Mouse (Mus musculus): ENCODE results near the gene Bpifb3. TPM values are rescaled to one million over a fixed set of nuclear protein-coding genes. Genes with fewer than 3 reads are reported as not detected.

Gene Bpifb3
- not detected for total RNA-seq (2021)

DNA sequence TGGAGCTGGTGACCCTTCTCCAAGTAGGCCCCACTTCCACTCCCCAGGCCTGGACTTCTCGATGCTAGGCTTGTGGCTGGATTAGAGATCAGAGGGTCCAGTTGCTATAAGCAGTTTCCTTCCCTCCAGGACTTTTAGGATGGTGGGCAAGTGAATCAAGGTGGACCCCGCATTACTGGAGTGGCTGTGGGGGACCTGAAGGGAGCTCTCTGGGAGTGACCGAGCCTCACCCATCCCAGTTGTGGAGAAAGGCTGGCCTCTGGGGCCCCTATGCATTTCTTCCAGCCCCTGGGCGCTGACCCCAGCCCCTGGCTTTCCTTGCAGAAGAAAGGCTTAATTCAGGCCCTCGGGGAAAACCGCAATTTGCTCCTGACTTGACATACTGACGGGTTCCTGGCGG, at the start of gene Bpifb3:
TSS of gene Bpifb3 (plus strand) at position 301 of the 400 bp plus-strand sequence.
- DNase-seq (ENCODE audit: low spot score in 2 of 2): no peak
- intact Hi-C loops (cut with DNase I): no loop called here

DNA sequence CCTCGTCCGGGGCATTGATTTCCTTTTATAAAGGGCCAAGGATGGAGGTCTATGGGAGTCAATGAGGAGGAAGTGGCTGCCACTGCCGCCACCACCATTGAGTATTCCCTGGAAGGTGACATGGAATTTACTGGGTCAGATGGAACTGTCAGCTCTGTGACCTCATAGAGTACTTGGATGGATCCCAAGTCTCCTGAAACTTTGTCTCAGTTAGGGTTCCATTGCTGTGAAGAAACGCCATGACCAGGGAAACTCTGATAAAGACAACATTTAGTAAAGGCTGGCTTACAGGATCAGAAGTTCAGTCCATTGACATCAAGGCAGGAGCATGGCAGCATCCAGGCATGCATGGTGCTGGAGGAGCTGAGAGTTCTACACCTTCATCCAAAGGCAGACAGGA, 47.0 kb upstream of the Bpifb3 start, which contains the start of gene Sun5:
TSS of gene Sun5 (minus strand) at position 101 of the 400 bp plus-strand sequence.
- no peak for DNase-seq (ENCODE audit: low spot score in 2 of 2)
- intact Hi-C loops (cut with DNase I): no loop called here

DNA sequence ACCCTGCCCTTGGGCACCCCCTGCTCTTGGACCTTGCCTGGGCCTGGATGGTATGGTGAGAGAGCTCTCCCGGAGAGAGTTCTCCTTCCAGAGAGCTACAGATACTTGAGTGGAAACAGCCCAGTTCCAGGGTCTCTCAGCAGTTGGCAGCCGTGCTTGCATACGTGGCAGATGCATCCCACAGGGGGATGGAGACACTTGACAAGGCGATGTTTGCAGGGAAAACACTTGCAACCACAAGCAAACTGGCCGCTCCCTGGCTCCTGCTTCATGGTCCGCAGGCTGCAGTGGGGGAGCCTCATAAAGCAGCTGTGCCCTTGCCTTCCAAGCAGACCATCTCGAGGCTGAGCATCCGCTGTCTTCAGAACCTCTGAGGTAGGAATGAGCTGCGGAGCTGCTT, 43.3 kb upstream of the Bpifb3 start, which contains the start of gene Bpifb2:
TSS of gene Bpifb2 (plus strand) at position 301 of the 400 bp plus-strand sequence.
- DNase-seq (ENCODE audit: low spot score in 2 of 2): no peak
- intact Hi-C loops (cut with DNase I): no loop called here

DNA sequence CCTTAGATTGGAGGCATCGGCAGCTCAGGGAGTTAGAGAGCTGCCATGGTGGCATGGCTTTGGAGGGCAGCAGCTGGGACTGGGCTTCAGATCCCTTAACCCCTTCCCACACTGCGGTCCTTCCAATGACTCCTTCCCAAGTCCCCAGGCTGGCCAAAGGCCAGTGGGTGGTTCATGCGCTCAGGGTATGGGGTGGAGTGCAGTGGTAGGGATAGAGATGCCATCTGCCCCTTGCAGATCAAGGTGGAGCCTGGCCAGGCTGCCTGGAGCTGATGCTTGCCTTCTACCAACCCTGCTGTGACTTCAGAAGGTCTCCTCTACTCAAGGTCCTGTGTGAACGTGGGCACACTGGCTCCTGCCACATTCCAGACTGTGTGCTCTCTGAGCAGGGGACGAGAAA, 18.9 kb upstream of the Bpifb3 start:
- intact Hi-C loops (cut with DNase I): no loop called here
- DNase-seq (ENCODE audit: low spot score in 2 of 2): no peak

DNA sequence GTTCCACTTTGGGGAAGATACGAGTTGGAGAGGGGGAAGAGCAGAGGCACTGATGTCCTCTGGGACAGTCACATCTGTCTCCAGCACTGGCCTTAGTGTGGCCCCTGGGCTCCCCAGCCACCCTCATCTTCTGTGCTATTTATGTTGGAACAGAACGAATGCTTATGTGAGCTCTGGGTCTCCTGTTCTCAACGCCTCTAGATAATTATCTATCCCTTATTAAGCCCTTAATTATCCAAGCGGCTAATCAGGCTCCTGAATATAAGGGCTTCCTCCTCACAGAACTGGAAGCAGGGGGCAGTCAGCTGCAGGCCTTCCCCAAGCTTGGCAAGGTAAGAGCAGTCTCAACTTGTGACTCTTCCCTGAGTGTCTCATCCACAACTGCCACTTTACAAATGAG, 17.9 kb upstream of the Bpifb3 start, which contains the start of gene Bpifb6:
TSS of gene Bpifb6 (plus strand) at position 301 of the 400 bp plus-strand sequence.
- intact Hi-C loops (cut with DNase I): no loop called here
- DNase-seq (ENCODE audit: low spot score in 2 of 2): no peak

DNA sequence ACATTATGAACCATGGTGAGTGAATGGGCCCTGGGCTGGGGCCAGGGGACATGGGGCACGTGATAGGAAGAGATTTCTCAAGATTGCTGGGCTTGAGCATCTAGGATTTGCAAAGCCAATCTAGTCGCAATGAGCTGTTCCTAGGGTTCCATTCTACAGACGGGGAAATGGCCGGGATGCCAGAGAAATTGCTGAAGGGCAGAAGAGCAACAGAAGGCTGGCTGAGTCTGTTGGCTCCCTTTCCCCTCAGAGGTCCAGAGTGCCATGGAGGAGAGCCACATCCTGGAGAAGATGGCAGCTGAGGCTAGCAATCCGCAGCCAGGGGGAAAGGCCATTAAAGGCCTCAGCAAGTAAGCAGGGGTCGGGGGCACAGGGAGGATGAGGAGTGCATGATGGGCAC, 15.3 kb upstream of the Bpifb3 start:
- intact Hi-C loops (cut with DNase I): no loop called here
- DNase-seq (ENCODE audit: low spot score in 2 of 2): no peak

DNA sequence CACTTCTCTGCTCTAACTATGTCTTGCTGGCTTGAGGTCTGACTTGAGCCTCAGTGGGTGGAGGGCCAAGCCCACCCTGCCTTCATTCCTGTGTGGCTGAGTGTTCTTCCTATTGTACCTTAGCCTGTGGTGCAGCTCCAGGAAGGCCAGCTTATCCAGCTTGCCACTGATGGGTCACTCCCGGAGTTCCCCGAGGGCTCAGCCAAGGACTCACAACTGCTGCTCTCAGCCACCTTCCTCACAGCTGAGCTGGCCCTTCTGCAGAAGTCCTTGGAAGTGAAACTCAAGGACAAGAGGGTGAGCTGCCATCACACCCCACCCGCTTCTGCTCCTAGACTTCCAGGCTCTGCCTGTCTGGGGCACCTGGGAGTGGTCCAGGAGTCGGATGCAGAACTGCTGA, 11.4 kb upstream of the Bpifb3 start:
- intact Hi-C loops (cut with DNase I): no loop called here

DNA sequence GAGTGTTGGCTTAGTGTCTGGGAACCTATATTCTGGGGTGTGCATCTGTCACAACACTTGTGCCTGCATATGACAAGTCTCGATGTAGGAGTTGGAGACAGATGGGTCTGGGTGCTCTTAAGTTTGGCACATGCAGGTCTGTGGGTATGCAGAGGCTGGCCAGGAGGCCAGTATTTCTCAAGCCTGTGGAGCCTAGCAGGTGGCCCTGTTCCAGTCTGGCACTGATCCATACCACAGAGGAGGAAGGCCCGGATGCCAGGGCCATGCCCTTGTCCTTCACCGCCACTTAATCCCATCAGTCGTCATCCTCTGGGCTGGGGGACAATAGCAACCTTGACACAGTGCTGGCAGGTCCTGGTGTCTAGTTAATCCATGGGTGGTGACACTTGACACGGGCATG, 3.9 kb upstream of the Bpifb3 start:
- intact Hi-C loops (cut with DNase I): no loop called here
- peak; percentile 11 to 22 for DNase-seq (ENCODE audit: low spot score in 2 of 2)

More for the DNA sequence above, 11.4 kb upstream of the Bpifb3 start:
- DNase-seq (ENCODE audit: low spot score in 2 of 2): no peak

DNA sequence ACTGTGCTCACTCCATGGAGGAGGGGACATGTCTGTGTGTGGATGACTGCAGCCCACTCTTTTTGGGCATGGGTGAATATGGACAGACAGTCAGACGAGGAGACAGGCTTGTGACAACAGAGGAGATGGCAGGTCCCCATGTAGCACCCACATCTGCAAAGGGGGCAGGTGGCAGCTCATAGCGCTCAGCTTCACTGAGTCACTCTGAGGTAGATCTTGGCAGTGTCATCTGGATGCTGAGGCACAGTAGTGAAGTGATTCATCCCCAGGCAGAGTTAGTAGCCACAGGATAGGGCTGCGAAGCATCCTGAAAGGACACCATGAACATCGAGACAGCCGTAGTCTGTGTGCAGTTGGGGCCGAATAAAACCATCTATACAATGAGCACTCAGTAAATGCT, 3.2 kb downstream of the Bpifb3 start:
- DNase-seq (ENCODE audit: low spot score in 2 of 2): peak; percentile 23 to 25
- intact Hi-C loops (cut with DNase I): no loop called here

DNA sequence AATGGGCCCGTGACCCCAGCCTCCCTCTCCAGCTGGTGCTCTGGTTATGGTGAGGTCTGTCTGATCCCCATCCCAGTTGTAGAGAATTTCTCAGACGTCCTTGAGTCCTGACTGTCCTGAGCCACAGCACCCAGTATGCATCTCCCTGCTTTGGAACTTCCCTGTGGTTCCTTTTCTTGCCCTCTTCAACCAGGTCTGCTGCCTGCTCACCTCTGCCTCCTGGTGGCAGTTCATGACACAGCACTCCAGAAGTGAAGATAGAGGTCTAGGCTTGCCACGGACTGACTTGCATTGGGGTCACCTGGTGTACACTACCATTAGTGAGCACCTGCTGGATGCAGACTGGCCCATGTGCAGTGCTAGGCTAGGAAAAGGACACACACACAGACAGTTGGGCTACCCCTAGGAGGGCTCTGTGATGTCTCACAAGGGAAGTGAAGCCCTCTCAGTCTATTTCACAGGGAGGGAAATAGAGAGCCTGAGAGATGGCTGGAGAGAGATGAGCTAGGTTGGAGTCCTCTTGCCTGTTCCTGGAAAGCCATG, 11.9 kb downstream of the Bpifb3 start:
- intact Hi-C loops (cut with DNase I): loop anchor here (5.0 kb wide), 2 partner anchors 123 to 263 kb away; no protein-coding TSS in a partner anchor
- DNase-seq (ENCODE audit: low spot score in 2 of 2): no peak

DNA sequence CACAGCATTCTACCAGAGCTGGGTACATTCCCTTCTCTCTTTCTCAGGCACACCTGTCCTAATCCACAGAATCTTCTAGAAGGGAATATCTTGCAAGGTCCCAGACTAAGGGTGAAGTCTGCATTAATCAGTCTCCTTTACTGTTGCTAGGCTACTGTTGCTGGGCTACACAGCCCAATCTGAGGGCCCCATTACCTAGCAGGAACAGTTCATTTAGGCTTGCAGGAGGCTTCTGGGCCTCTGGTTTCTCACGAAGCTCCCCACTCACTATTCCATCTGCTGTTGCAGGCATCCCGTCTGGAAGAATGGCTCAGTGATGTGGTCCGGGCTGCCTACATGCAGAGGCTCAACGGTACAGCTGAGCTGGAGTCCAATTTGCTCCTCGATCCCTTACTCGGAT, 13.1 kb downstream of the Bpifb3 start:
- DNase-seq (ENCODE audit: low spot score in 2 of 2): no peak
- intact Hi-C loops (cut with DNase I): loop anchor here (5.0 kb wide), 2 partner anchors 124 to 264 kb away; no protein-coding TSS in a partner anchor

DNA sequence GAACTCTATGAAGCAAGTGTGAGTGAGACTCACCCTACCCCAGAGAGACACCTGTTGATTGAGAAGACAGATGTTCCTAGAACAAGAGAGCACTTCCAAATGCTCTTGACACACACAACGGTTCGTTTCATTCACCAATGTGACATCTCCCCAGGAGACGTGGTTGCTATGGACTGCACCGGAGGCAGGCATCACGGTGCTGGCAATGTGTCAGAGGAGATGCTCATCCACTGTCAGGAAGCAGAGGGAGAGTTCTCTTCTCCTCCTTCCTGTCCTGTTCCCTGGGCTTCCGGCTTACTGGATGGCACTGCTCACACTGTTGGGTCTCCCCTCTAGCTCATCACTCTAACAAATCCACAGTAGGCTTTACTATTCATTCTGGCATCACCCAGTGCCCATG, 15.3 kb downstream of the Bpifb3 start:
- DNase-seq (ENCODE audit: low spot score in 2 of 2): no peak
- intact Hi-C loops (cut with DNase I): loop anchor here (5.0 kb wide), 2 partner anchors 126 to 266 kb away; no protein-coding TSS in a partner anchor

DNA sequence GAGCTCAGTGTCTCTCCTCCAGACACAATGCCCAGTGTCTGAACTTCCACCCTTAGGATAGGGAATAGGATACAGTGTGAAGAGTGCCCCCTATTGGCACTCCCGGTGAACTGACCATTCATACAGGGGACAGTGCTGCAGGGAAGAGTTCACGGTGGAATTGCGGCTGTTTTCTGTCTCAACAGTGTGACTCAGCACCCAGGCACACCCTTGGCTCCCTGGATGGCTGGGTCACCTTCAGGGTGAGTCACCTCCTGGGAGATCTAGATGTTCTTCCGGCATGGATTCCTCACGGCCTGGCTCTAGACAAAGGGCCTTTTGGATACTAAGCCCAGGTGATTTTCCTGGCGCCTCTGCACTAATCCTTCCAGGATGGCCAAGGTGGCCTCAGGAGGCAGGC, 17.3 kb downstream of the Bpifb3 start:
- no peak for DNase-seq (ENCODE audit: low spot score in 2 of 2)
- intact Hi-C loops (cut with DNase I): no loop called here

DNA sequence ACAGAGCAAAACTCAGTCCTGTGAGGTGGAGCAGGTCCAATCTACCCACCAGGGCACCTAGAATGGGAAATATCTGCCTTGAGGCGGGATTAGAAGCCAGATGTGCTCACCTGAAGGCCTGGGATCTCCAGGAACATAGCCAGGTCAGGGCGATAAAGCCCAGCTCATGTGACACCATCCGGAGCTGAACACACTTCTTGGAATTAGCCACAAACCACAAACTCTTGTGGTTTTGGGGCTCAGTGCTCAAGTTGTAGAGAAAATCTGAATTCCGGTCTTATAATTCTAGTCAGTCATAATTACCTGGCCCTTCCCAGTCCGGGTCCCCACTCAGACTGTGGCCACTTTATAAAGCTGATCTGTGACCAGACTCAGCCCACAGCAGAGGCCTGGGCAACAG, 19.8 kb downstream of the Bpifb3 start, which contains the start of gene Bpifb4:
TSS of gene Bpifb4 (plus strand) at position 370 of the 400 bp plus-strand sequence.
- DNase-seq (ENCODE audit: low spot score in 2 of 2): no peak
- intact Hi-C loops (cut with DNase I): no loop called here

DNA sequence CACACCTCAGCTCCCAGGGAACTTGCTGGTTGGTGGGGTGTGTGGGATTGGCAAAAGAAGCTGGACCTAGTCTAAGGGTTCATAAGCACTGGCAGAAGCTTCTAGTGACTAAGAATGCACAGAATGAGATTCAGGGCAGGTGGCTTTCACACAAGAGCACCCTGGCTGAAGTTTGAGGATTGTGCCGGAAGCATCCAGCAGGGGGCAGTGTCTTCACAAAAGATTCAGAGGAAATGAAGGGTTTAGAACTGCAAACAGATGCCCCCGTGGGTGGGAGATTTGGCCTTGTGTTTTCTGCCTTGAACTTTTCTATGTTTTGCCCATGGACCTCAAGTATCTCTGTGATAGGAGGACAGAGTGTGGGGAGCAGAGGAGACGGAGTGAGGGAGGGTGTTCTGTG, 25.5 kb downstream of the Bpifb3 start:
- peak; percentile 30 to 41 for DNase-seq (ENCODE audit: low spot score in 2 of 2)
- intact Hi-C loops (cut with DNase I): no loop called here

DNA sequence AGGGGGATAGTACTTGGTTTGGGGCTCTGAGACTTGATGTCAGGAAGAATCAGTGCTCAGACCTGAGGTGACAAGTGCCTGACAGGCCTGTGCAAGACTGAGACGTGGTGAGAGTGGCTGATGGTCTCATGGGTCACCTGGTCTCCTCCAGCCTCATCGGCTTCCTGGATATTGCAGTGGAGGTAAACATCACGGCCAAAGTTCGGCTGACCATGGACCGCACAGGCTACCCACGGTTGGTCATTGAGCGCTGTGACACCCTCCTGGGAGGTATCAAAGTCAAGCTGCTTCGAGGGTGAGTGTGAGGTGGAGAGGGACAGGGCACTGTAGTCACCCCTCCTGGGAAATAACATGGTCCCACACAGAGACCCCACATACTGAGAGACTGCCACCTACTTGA, 26.5 kb downstream of the Bpifb3 start:
- DNase-seq (ENCODE audit: low spot score in 2 of 2): no peak
- intact Hi-C loops (cut with DNase I): no loop called here

DNA sequence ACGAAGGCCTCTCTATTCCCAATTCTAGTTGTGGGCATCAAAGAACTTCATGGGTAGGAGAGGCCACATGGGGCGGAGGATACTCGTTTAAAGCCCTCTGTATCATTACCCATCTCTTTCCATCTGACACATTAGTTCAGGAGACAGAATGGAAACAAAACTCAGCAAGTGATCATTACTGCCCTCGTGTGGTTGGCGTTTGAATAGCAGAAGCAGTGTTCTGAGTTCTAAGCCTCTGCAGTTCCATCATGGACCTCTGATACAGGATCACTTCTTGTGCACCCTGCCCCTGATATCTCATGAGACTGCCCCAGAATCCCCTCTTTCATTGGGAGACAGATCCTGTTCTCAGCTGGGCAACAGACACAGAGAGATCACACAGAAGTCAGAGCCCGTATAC, 34.9 kb downstream of the Bpifb3 start:
- intact Hi-C loops (cut with DNase I): no loop called here

DNA sequence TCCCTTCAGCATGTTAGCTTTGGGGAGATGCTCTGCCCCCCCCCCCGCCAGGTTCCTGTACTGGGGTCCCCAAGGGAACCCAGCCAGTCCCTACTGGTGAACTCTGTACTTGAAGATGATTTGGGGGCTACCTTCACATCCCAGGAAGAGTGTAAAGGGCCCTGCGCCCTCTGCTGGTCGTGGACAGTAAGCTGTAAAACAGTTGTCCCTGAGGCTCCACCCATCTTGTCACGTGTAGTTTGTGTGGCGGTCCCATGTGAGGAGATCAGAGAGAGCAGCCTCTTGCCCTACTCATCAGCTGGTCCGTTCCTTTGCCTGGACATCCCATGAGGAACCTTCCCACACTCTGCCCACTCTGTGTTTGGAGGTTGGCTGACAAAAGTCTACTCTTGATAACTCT, 35.8 kb downstream of the Bpifb3 start:
- intact Hi-C loops (cut with DNase I): no loop called here
- DNase-seq (ENCODE audit: low spot score in 2 of 2): no peak

More for the DNA sequence above, 34.9 kb downstream of the Bpifb3 start:
- peak; percentile 31 to 55 for DNase-seq (ENCODE audit: low spot score in 2 of 2)

DNA sequence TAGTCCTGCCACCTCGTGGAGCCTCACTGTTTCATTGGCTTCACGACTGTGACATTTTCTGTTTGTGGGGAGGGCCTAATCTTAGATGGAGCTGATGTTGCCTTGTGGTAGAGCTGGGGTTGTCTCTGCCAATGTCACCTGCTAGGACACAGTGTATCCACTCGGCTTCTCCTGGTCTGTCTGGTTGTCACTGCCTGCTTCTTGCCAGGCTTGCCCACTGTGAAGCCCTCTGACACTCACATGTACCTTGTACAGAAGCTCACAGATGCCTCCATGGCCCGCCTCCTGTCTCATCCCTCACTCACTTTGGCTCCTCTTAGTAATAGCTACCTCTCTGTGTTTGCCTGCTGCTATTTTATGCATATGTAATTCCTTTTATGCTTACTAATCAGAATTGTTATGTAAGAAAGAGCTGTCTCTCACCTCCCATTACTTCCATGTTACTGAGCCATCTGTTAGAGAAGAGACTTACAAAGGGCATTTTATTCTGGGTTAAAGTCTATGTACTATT, 44.8 kb downstream of the Bpifb3 start:
- intact Hi-C loops (cut with DNase I): no loop called here
- DNase-seq (ENCODE audit: low spot score in 2 of 2): peak; percentile 17 to 27

DNA sequence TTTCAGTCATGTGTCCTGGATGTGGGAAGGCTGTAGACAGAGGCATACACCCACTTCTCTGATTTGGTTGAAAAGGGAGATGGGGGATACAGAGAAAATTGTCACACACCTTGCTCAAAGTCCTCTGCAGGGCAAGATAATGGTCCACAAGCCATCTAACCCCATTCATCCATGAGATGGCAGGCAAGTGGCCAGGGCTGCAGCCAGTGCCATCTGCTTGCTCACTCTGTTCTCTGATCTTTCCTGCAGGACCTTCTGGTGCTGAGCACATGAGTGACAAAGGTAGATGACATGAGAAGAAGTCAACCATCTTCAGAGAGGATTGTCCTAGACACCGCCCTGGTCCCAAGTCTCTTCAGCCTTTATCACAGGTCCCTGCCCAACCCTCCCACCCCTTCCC, 45.3 kb downstream of the Bpifb3 start:
- intact Hi-C loops (cut with DNase I): no loop called here
- peak in 1 of 2 experiments; percentile 25 for DNase-seq (ENCODE audit: low spot score in 2 of 2)

DNA sequence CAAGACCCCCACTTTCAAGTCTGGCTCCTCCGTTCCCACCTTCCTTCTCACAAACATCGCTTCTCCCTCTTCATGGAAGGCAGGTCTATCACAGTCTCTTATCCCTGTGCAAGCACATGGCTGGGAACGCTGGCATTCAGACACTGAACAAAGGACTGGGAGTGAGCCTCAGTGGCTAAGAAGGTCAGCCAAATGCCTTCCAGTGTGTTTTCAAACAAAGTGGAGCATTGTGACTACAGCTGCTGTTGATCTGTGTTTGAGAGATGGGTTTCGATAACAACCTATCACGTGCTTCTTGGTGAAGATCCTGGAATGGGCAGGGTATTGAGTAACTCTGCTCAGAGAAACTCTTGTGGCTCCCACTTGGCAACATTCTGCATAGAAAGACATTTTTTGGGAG, 52.2 kb downstream of the Bpifb3 start:
- DNase-seq (ENCODE audit: low spot score in 2 of 2): no peak
- intact Hi-C loops (cut with DNase I): no loop called here
